Mouse (Mus musculus): ENCODE measurements around the gene Chst8. TPM values are rescaled to one million over a fixed set of nuclear protein-coding genes. Genes with fewer than 3 reads are reported as not detected.

Gene Chst8
- total RNA-seq, 4 experiments from 2014 or later: 7.1 to 29.9 (median 13.8) TPM

Other genes with a start within 250 kb of the Chst8 start
- 1 to 10 TPM; 4.1 to 7.1 (median 6.1) TPM for gene Kctd15, start 156.0 kb downstream of the Chst8 start, total RNA-seq (2022)
- gene Pepd, start 99.7 kb upstream of the Chst8 start, total RNA-seq (2022): 100 to 1,000 TPM in 2 of 4 experiments, 10 to 100 TPM in 2; 76.5 to 139 (median 99.3) TPM
- 10 to 100 TPM; 41.4 to 46.2 (median 44.0) TPM for gene Cebpg, start 243.9 kb upstream of the Chst8 start, total RNA-seq (2022)

Data from adrenal gland, adult 8-10 months (tissue).